Mouse (Mus musculus): ENCODE results near the gene Sesn3. TPM values are rescaled to one million over a fixed set of nuclear protein-coding genes. Genes with fewer than 3 reads are reported as not detected.
"Not testable (repeated sequence)": the region's sequence is repeated elsewhere in the genome, so short reads cannot be mapped to it uniquely, and the experiment has no call there.

The Sesn3 gene
- 14.7 and 16.8 TPM in 2 replicates for polyA plus RNA-seq (2016; fragmentation: Nextera tagmentation; extraction: Ambion mirVana)

DNA sequence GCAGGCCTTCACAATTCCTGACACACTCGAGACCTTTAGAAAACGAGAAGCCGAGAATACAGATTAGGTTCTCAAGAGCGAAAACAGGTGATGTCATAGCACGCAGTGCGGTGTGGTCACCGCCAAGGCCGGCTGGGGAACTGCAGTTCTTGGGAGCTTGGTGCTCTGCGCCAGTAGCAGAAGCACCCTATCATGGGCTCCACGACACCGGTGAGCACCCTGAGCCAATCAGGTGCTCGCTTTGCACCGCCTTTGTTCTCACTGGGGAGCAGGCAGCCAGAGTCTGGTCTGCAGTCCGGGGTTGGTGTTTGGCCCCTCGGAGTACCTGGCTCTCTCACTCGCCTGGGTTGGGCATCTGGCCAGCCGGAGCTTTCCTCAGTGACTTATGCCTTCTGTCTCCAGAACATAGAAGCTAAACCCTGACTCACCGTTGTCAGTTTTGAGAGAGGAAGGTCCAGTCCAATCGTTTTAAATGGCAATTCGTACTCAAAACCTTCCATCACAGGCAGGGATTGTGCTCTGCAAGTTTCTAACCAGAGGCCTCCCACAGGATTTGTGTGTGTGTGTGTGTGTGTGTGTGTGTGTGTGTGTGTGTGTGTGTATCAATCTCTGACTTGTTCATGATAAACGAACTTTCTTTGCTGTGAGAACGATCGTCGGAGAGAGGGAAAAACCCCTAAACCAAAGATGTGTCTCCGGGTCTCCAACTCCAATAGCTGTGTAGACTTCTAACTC lies at the start of gene Sesn3:
TSS of gene Sesn3 (plus strand) at position 82 of the 735 bp plus-strand sequence.
- WGBS, result 2% methylated on average over 25 of the region's 25 CpGs
- Histone ChIP-seq H3K36me3 (replicated peaks) (no peaks in the 10 kb centered on the region), H3K4me3 (peak within 1 kb of the TSS; percentile 95), H3K27me3 (ENCODE audit: poor library complexity, severe bottlenecking) (no peaks in the 10 kb centered on the region), H3K9me3 (no peaks in the 10 kb centered on the region), H3K4me1 (peaks cover 11% of the 10 kb centered on the region), H3K27ac (peak within 1 kb of the TSS; percentile 96)
- DNase-seq (ENCODE audit: extremely low spot score, low spot score), result peak; percentile 67

DNA sequence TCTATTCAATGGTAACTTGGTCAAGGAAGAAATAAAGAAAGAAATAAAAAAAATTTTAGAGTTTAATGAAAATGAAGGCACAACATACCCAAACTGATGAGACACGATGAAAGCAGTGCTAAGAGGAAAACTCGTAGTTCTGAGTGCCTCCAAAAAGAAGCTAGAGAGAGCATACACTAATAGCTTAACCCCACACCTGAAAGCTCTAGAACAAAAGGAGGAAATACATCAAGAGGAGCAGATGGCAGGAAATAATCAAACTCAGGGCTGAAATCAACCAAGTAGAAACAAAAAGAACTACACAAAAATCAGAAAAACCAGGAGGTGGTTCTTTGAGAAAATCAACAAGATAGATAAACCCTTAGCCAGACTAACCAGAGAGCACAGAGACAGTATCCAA lies 47.8 kb upstream of the Sesn3 start:
- not testable (repeated sequence) for H3K36me3 ChIP-seq (replicated peaks); H3K4me1 ChIP-seq; H3K4me3 ChIP-seq; H3K9me3 ChIP-seq; H3K27ac ChIP-seq; H3K27me3 ChIP-seq (ENCODE audit: poor library complexity, severe bottlenecking); DNase-seq (ENCODE audit: extremely low spot score, low spot score)
- 88% methylated on average over 2 of the region's 2 CpGs for whole genome bisulfite sequencing

DNA sequence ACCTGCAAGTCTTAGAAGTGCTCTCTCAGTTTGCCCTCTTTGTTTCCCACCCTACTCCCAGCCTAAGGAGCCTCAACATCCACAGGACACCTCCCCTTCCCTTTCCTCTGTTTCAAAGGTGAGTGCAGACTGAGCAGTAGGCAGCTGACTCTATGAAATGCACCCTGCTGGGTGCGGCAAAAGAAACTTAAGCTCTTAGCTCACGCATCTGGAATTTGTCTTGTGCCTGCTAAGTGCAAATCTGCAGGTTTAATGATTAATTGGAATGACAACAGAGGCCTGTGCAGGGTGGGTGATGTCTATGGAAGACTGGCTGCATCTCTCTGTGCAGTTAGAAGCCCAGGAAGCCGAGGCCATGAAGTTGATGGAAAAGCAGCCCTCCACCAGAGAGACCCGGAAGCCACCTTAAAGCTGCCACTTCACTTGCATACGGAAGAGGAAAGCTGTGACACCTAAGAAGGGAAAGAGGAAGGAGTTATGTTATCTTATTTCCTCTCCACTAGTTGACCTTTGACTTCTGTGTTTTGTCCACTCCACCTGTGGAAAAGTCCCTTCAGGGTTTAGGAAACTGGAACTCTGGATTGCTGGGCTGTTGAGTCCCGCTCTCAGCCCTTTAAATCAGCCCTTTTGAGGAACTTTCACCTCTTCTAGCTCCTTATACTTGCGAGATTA lies 41.0 kb upstream of the Sesn3 start:
- Histone ChIP-seq H3K4me1 (peaks cover 10% of the 10 kb centered on the region), H3K27ac (peak overlapping the region; percentile 60), H3K36me3 (replicated peaks) (no peaks in the 10 kb centered on the region), H3K9me3 (no peaks in the 10 kb centered on the region), H3K27me3 (ENCODE audit: poor library complexity, severe bottlenecking) (no peaks in the 10 kb centered on the region), H3K4me3 (no peak overlapping the region)
- WGBS, result 42% methylated on average over 7 of the region's 7 CpGs
- no peak for DNase-seq (ENCODE audit: extremely low spot score, low spot score)

DNA sequence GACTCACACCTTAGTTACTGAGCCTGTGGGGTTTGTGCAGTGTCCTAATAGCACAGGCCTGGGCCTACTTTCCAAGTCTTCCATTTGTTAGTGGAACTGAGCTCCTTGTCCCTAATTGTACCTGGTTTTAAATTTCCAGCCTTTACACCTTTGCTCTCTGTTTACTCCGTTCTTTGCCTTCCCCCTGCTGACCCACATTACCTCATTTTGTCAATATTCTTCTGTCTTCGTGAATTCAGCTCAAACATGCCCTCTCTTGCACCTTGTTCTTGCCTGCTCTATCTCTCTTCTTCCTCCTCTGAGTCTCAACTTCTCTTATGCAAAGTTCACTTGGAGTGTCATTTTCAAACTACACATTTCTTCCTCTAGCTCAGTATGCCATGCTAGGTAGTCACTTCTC lies 39.6 kb upstream of the Sesn3 start:
- H3K36me3 ChIP-seq (replicated peaks), result no peaks in the 10 kb centered on the region
- peaks cover 10% of the 10 kb centered on the region for H3K4me1 ChIP-seq
- DNase-seq (ENCODE audit: extremely low spot score, low spot score), result no peak
- no peaks in the 10 kb centered on the region for H3K9me3 ChIP-seq
- no peak overlapping the region for H3K27ac ChIP-seq
- WGBS, result 87% methylated on average over 2 of the region's 2 CpGs
- H3K4me3 ChIP-seq, result no peak overlapping the region
- H3K27me3 ChIP-seq (ENCODE audit: poor library complexity, severe bottlenecking), result no peaks in the 10 kb centered on the region

DNA sequence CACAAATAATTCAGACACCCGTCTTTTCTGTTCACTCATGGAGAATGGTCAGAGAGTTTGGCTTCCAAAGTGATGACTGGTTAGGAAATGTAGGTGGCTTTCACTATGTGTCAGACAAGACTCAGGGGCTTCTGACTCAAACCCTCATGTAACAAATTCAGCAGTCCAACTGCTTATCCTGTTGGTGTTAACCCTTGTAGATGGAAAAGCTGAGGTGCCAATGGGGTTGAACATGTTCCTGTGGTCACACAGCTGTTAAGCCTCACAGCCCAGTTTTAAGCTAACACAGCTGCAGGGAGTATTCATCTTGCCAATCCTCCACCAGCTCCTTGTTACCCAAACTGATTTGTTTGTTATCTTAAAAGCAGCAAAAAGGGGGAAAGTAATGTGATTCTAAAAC lies 33.9 kb upstream of the Sesn3 start:
- not testable (repeated sequence) for H3K27ac ChIP-seq; H3K36me3 ChIP-seq (replicated peaks); H3K27me3 ChIP-seq (ENCODE audit: poor library complexity, severe bottlenecking); H3K9me3 ChIP-seq; H3K4me3 ChIP-seq; DNase-seq (ENCODE audit: extremely low spot score, low spot score)
- peaks cover 23% of the 10 kb centered on the region for H3K4me1 ChIP-seq
- 81% methylated on average over 1 of the region's 1 CpGs for WGBS

DNA sequence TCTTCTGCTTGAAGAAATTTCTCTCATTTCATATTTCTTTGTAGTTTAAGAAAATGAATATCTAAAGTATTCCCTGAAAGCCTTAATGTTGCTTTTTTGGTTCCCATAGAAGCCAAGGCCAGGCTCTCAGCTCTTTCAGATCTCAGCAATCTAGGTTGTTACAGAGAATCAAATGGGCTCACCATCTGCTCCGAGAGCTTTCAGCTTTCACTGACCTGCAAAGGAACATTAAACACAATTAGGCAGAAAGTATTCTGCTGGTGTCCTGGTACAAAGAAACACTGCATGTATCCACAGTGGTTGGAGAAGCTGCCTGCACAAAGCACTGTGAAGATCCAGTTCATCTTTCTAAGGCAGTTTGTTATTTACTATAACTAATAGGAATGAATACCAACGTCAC lies 32.6 kb upstream of the Sesn3 start:
- Histone ChIP-seq H3K36me3 (replicated peaks) (no peaks in the 10 kb centered on the region), H3K27me3 (ENCODE audit: poor library complexity, severe bottlenecking) (peaks cover 4% of the 10 kb centered on the region; the same call in 1 of the 2 replicates), H3K9me3 (no peaks in the 10 kb centered on the region), H3K4me1 (peaks cover 34% of the 10 kb centered on the region), H3K4me3 (no peak overlapping the region), H3K27ac (no peak overlapping the region)
- WGBS, result 78% methylated on average over 2 of the region's 2 CpGs
- DNase-seq (ENCODE audit: extremely low spot score, low spot score), result no peak

DNA sequence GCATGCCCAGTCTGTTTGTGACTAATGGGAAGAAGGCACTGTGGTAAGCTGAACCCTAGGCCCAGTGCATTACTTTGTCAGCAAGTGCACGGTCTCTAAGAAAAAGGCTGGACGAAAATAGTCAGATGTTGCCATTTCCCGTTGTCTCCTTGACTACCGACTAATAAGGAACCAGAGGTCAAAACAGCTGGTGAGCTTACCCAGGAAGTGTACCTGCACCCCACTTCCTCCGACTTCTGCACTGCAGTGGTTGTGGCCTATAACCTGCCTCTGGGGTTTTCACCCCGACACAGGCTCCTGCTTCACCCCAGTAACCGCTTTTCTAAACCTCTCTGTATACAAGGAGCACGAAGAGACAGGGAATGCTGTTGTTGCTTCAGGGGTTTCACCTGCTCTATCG lies 30.3 kb upstream of the Sesn3 start:
- H3K4me1 ChIP-seq, result peaks cover 36% of the 10 kb centered on the region
- peaks cover 4% of the 10 kb centered on the region; the same call in 1 of the 2 replicates for H3K27me3 ChIP-seq (ENCODE audit: poor library complexity, severe bottlenecking)
- 34% methylated on average over 9 of the region's 9 CpGs for WGBS
- H3K4me3 ChIP-seq, result no peak overlapping the region
- H3K9me3 ChIP-seq, result no peaks in the 10 kb centered on the region
- H3K27ac ChIP-seq, result no peak overlapping the region
- no peak for DNase-seq (ENCODE audit: extremely low spot score, low spot score)
- H3K36me3 ChIP-seq (replicated peaks), result no peaks in the 10 kb centered on the region

DNA sequence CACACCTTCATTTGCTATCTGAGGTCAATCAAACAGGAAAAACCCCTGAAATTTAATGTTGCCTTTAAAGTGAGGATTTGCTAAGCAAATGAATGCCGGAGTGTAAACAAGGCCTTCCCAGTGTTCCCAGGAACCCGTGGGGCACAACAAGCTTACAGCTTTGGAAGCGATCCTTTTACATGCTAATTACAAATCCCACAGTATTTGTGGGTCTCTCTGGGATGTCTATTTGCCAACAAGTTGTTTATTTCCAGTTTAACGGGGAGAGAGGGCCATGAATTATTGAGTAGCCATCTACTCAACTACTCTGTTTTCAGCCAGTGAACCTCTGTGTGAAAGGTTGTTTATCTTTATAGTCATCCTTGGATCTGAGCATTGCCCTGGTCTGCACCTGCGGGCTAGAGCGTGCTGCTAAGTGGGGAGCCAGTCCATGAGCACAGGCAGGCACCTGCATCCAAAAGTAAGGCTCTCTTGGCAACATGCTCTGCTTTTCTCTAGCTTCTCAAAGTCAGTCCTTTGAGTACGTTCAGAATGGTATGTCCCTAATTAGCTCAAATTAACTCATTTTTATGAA lies 29.8 kb upstream of the Sesn3 start:
- H3K4me1 ChIP-seq, result peaks cover 36% of the 10 kb centered on the region
- H3K27ac ChIP-seq, result no peak overlapping the region
- DNase-seq (ENCODE audit: extremely low spot score, low spot score), result no peak
- no peak overlapping the region for H3K4me3 ChIP-seq
- 30% methylated on average over 7 of the region's 7 CpGs for WGBS
- H3K9me3 ChIP-seq, result no peaks in the 10 kb centered on the region
- H3K36me3 ChIP-seq (replicated peaks), result no peaks in the 10 kb centered on the region
- H3K27me3 ChIP-seq (ENCODE audit: poor library complexity, severe bottlenecking), result peaks cover 4% of the 10 kb centered on the region; the same call in 1 of the 2 replicates

DNA sequence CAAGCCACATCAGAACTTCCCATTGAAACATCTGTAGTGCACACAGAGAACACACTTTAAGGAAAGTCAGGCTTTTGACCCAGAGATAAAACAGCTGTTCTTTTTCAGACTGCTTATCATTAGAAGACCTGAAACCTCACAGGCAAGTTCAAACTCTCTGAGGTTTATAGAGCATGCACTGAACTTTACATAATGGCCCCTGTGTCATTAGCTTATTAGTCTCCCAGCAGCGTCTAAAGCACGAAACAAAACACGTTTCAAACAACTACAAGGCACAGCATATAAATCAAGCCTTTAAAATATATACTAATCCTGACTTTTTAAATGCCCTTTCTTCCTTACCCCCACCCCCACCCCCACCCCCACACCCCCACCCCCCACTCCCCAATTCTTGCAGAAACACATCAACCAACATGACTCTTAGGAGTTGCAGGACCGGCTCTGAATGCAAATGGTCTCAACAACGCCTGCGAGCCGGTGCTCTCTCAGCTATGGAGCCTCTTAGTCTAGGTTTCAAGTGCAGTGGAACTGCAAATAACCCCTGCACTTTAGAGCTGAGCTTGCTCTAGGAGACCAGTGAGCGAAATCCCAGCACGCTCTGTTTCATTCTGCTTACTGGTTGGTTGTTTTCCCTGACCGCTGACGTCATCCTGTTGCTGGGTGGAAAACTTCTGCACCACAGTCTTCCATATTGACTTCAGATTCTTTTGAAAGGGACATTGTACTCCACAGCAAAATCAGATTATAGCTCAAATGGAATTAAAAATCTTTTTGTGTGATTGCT lies 28.7 kb upstream of the Sesn3 start:
- Histone ChIP-seq H3K4me3 (0 out of 2 replicates have a peak overlapping the region, but pooled peaks have one; percentile 14), H3K4me1 (peaks cover 36% of the 10 kb centered on the region), H3K27me3 (ENCODE audit: poor library complexity, severe bottlenecking) (peaks cover 4% of the 10 kb centered on the region; the same call in 1 of the 2 replicates), H3K36me3 (replicated peaks) (no peaks in the 10 kb centered on the region), H3K9me3 (no peaks in the 10 kb centered on the region), H3K27ac (0 out of 2 replicates have a peak overlapping the region, but pooled peaks have one; percentile 40)
- 31% methylated on average over 11 of the region's 11 CpGs for WGBS
- peak; percentile 49 for DNase-seq (ENCODE audit: extremely low spot score, low spot score)

DNA sequence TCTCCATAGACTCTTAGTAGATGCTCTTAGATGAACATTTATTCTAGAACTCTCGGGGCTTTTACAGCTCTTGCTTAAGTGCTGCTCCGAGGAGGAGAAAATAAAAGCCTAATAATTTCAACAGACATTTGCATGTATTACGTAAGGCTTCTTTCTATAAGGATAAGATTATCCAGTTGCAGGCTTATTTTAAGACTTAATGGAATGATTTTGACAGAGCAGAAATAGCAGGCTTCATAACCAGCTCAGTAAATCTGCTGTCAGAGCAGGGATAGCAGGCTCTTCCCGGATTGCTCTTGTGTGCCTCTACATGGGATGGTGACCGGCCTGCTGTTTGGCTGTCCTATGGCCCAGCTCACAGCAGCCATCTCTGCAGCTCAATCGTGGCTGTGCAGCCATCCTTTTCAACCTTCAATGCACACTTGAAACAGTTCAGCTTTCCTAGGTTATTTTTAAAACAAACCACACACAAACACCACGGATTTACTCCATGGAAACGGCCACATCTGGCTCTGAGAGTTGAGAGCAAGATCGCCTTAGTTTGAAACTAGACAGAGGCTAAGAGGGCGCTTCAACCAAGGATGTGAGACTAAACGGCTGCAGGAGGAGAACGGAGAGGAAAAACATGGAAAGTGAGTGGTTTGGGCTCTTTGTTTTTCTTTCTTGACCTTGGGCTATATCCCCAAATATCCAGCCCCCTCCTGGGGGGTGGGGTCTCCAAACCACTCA lies 27.2 kb upstream of the Sesn3 start:
- WGBS, result 81% methylated on average over 12 of the region's 12 CpGs
- DNase-seq (ENCODE audit: extremely low spot score, low spot score), result no peak
- no peaks in the 10 kb centered on the region for H3K9me3 ChIP-seq

DNA sequence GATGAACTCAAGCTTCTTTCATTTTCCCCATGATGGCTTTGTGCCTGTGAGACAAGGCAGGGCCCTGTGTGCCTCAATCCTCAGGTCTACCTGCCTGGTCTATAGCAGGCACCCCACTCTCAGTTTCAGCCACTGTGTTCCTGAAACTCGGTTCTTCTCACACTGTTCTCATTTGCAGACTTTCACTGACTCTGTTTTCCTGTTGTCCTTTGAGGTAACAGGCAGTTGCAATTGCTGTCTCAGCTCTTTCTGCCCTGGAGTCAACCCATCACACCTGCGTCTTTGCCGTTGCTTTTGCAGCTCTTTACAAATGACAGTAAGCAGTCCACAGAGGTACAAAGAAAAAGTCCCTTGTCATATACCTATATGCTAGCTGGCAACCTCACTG lies 26.7 kb upstream of the Sesn3 start:
- Histone ChIP-seq H3K9me3 (no peaks in the 10 kb centered on the region), H3K27me3 (ENCODE audit: poor library complexity, severe bottlenecking) (peaks cover 4% of the 10 kb centered on the region; the same call in 1 of the 2 replicates), H3K27ac (no peak overlapping the region), H3K36me3 (replicated peaks) (no peaks in the 10 kb centered on the region), H3K4me3 (no peak overlapping the region), H3K4me1 (peaks cover 36% of the 10 kb centered on the region)
- WGBS, result 86% methylated on average over 3 of the region's 3 CpGs
- no peak for DNase-seq (ENCODE audit: extremely low spot score, low spot score)

More for the DNA sequence above, 27.2 kb upstream of the Sesn3 start:
- H3K27me3 ChIP-seq (ENCODE audit: poor library complexity, severe bottlenecking), result peaks cover 4% of the 10 kb centered on the region; the same call in 1 of the 2 replicates
- no peak overlapping the region for H3K27ac ChIP-seq
- no peak overlapping the region for H3K4me3 ChIP-seq
- peaks cover 36% of the 10 kb centered on the region for H3K4me1 ChIP-seq
- H3K36me3 ChIP-seq (replicated peaks), result no peaks in the 10 kb centered on the region

DNA sequence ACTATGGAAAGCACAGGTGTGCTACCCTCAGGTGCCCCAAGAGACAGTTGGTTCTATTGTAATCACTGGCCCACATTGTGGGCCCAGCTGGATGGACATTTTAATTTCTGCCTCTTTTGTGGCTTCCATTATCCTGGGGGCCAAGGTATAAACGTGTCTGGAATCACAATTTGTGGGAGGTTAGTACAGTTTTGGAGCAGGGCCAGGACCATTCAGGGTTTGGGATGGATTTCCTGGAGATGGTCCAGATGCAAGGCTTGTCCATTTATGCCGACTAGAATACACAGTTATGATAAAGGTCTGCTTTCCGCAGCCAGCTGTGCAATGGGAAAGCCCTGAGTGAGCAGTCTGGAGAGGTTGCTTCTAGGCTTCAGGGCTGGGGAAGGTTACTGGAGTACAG lies 13.7 kb upstream of the Sesn3 start:
- Histone ChIP-seq H3K9me3 (no peaks in the 10 kb centered on the region), H3K36me3 (replicated peaks) (no peaks in the 10 kb centered on the region), H3K4me3 (no peak overlapping the region), H3K27me3 (ENCODE audit: poor library complexity, severe bottlenecking) (no peaks in the 10 kb centered on the region), H3K4me1 (peaks cover 8% of the 10 kb centered on the region), H3K27ac (no peak overlapping the region)
- WGBS, result 77% methylated on average over 3 of the region's 3 CpGs
- DNase-seq (ENCODE audit: extremely low spot score, low spot score), result no peak

Data from forebrain, embryonic 10.5 days (tissue).